Mouse (Mus musculus) heart, embryonic 16.5 days (tissue): ENCODE measurements around the gene Gm8773. TPM values are rescaled to one million over a fixed set of nuclear protein-coding genes. Genes with fewer than 3 reads are reported as not detected.

Experiments used
- ATAC-seq: fragments of 200-750 bp; cut with Nextera tagmentation; replicated peaks from 2 replicates; pipeline ENCODE4 v1.8.0; 2017; ENCODE audit warnings: moderate number of reproducible peaks; ENCODE audit not compliant: insufficient read depth, low FRiP score; ENCODE audit errors: extremely low read depth
- H3K27ac ChIP-seq: fragments of 300-500 bp; sonication (generic); 2 replicates; pipeline ENCODE4 v1.5.1; 2014; ENCODE audit warnings: mild to moderate bottlenecking, low read length, control low read depth, moderate library complexity
- H3K27me3 ChIP-seq: fragments of 300-500 bp; sonication (generic); 2 replicates; pipeline ENCODE4 v1.6.1; 2014; ENCODE audit warnings: low read length, mixed read lengths; ENCODE audit not compliant: control insufficient read depth, insufficient read depth
- H3K36me3 ChIP-seq: fragments of 300-500 bp; sonication (generic); 2 replicates; pipeline ENCODE4 v1.6.1; 2014; ENCODE audit not compliant: control insufficient read depth, insufficient read depth
- H3K4me1 ChIP-seq: fragments of 300-500 bp; sonication (generic); 2 replicates; pipeline ENCODE4 v1.6.1; 2014; ENCODE audit warnings: low read length, mixed read lengths; ENCODE audit not compliant: control insufficient read depth, insufficient read depth
- H3K4me2 ChIP-seq: fragments of 300-500 bp; sonication (generic); 2 replicates; pipeline ENCODE4 v1.6.1; 2014; ENCODE audit warnings: low read depth, mild to moderate bottlenecking, control low read depth, low read length
- H3K4me3 ChIP-seq: fragments of 300-500 bp; sonication (generic); 2 replicates; pipeline ENCODE4 v1.5.1; 2014; ENCODE audit warnings: mild to moderate bottlenecking, control low read depth, low read length
- H3K9ac ChIP-seq: fragments of 300-500 bp; sonication (generic); 2 replicates; pipeline ENCODE4 v1.6.1; 2014; ENCODE audit warnings: low read length, control low read depth
- H3K9me3 ChIP-seq: fragments of 300-500 bp; sonication (generic); replicated peaks from 2 replicates; pipeline ENCODE4 v1.6.1; 2016; ENCODE audit warnings: low read length; ENCODE audit not compliant: control insufficient read depth
- WGBS: fragments of 180-500 bp; shearing (Covaris S2); extraction: QIAGEN DNeasy Blood & Tissue Kit; methylation state at CpG from one replicate; pipeline ENCODE4 v1.1.7; 2014; 5-methylcytosine and 5-hydroxymethylcytosine counted together
- polyA plus RNA-seq: library from polyadenylated mRNA; unstranded; fragments of >200 nt; fragmentation: Nextera tagmentation; extraction: Ambion mirVana; gene quantifications from 2 replicates; pipeline ENCODE4 v1.2.1, GENCODE M21; 2015

The Gm8773 gene
- 0.54 and 0.70 TPM in 2 replicates for polyA plus RNA-seq

DNA sequence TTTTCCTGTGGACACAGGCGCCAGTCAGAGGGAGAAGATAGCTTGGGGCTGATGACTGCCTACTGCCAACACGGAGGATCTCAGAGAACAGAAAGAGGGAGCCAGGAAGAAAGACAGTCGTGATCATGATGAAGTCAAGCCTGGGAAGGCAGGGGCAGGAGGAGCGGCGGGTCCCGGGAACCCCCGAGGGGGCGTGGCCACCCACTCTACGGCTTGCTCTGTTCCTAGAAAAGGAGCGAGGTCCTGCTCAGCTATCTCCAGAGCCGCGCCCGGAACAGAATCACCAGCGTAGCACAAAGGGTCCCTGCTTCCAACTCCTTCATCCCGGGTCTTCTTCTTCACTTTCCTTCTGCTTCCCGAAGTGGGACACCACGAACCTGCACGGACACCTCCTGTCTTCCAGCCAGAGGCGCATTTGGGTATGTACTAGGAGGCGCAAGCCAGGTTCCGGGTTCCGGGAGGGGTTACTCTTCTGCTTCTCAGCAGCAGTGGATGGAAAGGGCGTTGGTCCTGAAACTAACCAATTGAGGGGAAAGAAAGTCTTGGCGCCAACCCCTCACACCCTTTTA is at the start of gene Gm8773:
Gene Gm8773 (plus strand): TSS at position 51 of the 569 bp plus-strand sequence.
- no peaks in the 10 kb centered on the region for H3K9me3 ChIP-seq
- under 1% methylated on average over 24 of the region's 24 CpGs for WGBS
- H3K4me1 ChIP-seq: 0 out of 2 replicates have a peak, but pooled peaks cover 2% of the 10 kb centered on the region
- no peaks in the 10 kb centered on the region for H3K36me3 ChIP-seq
- peak within 1 kb of the TSS; percentile 69 for H3K4me3 ChIP-seq
- H3K4me2 ChIP-seq: peak within 1 kb of the TSS; percentile 97
- H3K27me3 ChIP-seq: peaks cover 5% of the 10 kb centered on the region
- H3K27ac ChIP-seq: no peak within 1 kb of the TSS
- H3K9ac ChIP-seq: peak within 1 kb of the TSS; percentile 67
- no peak; the same call in 1 of the 2 replicates for ATAC-seq

DNA sequence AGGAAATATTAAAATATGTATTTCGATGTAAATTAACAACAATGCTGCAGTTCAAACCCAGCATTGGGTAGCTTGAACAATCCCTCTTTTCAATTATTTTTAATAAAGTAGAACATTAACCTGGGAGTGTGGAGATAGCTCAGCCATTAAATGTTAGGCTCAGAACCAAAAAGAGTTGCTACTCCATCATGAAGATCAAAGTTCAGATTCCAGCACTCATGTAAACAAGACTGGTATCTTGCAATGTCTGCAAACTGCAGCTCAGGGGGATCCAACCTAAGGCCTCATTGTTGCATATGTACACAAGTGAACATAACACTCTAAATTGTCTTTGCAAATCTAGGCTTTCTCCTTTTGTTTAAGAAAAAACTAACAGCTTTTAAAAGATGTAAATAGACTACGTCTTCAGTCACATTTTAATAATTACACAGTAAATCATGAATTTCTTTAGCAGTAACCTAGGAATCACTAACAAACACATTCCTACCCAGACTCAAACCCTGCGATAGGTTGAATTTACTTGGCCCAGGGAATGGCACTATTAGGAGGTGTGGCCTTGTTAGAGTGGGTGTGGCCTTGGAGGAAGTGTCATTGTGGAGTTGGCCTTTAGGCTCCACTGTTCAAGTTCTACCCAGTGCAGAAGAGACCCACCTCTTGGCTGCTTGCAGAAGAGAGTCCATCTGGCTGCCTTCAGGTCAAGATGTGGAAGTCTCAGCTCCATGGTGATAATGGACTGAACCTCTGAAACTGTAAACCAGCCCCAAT is 39.8 kb upstream of the Gm8773 start:
- Histone ChIP-seq H3K27me3 (no peaks in the 10 kb centered on the region), H3K4me3 (no peak overlapping the region), H3K4me1 (no peaks in the 10 kb centered on the region), H3K4me2 (no peak overlapping the region), H3K27ac (no peak overlapping the region), H3K9ac (no peak overlapping the region), H3K36me3 (peaks cover 8% of the 10 kb centered on the region), H3K9me3 (0 out of 2 replicates have a peak, but pooled peaks cover 3% of the 10 kb centered on the region)
- WGBS: 94% methylated on average over 3 of the region's 3 CpGs
- no peak for ATAC-seq

DNA sequence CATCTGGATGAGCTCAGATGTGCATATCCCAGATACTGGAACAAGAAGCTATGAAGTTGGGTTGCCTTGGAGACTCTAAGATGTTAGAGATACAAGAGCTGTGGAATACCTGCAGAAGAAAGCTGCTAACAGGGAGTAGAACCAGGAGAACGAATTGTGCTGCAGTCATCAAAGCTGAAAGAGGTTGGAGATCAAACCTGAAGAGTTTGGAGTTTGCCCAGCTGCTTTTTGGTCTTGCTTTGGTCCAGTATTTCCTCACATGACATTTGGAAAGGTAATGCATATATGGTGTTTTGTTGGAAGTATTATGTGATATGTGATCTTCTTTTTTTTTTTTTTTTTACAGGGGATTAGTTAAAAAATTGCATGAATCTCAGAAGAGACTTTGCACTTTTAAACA is 37.5 kb upstream of the Gm8773 start:
- Histone ChIP-seq H3K4me3 (no peak overlapping the region), H3K27ac (no peak overlapping the region), H3K4me2 (no peak overlapping the region), H3K4me1 (no peaks in the 10 kb centered on the region), H3K9me3 (0 out of 2 replicates have a peak, but pooled peaks cover 3% of the 10 kb centered on the region), H3K9ac (no peak overlapping the region), H3K36me3 (peaks cover 10% of the 10 kb centered on the region), H3K27me3 (no peaks in the 10 kb centered on the region)
- 82% methylated on average over 1 of the region's 1 CpGs for WGBS
- ATAC-seq: no peak

DNA sequence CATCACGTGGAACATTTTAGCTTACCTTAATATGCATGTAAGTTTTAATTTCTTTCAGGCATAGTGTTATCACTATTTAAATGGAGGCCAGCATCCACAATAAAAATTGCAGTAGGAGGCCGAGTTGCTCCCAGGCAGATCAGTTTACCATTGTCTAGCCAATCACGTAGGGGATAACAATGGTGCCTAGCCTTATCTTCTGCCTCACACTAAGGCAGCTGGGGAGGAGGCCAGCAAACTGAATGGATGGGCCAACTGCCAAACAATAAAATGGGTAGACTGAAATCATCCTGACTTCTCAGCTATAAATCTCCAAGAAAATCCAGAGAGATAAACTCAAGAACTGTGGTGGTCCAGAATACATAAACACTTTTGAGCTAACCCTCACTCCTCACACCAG is 33.8 kb upstream of the Gm8773 start:
- Histone ChIP-seq H3K4me1 (no peaks in the 10 kb centered on the region), H3K27me3 (no peaks in the 10 kb centered on the region), H3K4me3 (no peak overlapping the region), H3K4me2 (no peak overlapping the region), H3K9ac (no peak overlapping the region), H3K9me3 (0 out of 2 replicates have a peak, but pooled peaks cover 3% of the 10 kb centered on the region), H3K27ac (no peak overlapping the region), H3K36me3 (peaks cover 34% of the 10 kb centered on the region)
- WGBS: 68% methylated on average over 3 of the region's 3 CpGs
- no peak for ATAC-seq

DNA sequence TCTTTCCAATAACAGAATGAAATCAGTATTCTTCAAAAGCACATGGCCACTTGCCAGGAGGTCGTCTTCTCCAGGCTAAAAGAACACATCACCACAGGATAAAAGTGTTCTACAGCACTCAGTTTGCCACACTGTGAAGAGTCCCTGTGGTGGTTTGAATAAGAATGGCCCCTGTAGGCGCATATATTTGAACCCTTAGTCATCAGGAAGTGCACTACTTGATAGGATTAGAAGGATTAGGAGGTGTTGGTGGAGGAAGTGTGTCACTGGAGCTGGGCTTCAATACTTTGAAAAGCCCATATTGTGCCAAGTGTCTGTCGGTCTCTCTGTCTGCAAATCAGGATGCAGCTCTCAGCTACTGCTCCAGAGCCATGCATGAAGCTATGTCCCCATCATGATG is 33.2 kb upstream of the Gm8773 start:
- no peak overlapping the region for H3K4me2 ChIP-seq
- no peak for ATAC-seq
- 48% methylated on average over 3 of the region's 3 CpGs for WGBS
- H3K9ac ChIP-seq: no peak overlapping the region
- no peaks in the 10 kb centered on the region for H3K27me3 ChIP-seq
- 0 out of 2 replicates have a peak, but pooled peaks cover 3% of the 10 kb centered on the region for H3K9me3 ChIP-seq
- no peak overlapping the region for H3K27ac ChIP-seq
- H3K4me1 ChIP-seq: no peaks in the 10 kb centered on the region
- H3K4me3 ChIP-seq: no peak overlapping the region
- H3K36me3 ChIP-seq: peaks cover 34% of the 10 kb centered on the region

DNA sequence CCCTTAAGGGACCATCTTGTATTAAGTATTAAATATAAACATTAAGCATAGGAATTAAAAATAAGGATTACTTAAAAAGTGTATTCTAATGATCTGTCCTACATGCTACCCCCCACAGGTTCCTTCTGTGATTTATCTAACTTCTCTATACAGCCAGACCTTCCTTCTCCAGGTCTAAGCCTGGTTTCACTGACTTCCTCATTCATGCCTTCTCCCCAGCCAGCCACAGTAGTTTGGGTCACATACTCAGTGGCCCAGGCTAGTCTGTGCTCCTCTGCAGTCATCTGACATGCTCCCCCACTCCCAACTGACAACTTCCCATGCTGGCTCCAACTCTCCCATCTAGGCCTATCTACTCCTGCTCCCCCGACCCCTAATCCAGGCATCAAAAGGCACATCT is 22.5 kb upstream of the Gm8773 start:
- Histone ChIP-seq H3K4me3 (no peak overlapping the region), H3K4me2 (no peak overlapping the region), H3K27me3 (no peaks in the 10 kb centered on the region), H3K4me1 (no peaks in the 10 kb centered on the region), H3K9ac (no peak overlapping the region), H3K27ac (no peak overlapping the region), H3K9me3 (no peaks in the 10 kb centered on the region), H3K36me3 (peaks cover 37% of the 10 kb centered on the region)
- ATAC-seq: no peak
- 88% methylated on average over 1 of the region's 1 CpGs for WGBS

DNA sequence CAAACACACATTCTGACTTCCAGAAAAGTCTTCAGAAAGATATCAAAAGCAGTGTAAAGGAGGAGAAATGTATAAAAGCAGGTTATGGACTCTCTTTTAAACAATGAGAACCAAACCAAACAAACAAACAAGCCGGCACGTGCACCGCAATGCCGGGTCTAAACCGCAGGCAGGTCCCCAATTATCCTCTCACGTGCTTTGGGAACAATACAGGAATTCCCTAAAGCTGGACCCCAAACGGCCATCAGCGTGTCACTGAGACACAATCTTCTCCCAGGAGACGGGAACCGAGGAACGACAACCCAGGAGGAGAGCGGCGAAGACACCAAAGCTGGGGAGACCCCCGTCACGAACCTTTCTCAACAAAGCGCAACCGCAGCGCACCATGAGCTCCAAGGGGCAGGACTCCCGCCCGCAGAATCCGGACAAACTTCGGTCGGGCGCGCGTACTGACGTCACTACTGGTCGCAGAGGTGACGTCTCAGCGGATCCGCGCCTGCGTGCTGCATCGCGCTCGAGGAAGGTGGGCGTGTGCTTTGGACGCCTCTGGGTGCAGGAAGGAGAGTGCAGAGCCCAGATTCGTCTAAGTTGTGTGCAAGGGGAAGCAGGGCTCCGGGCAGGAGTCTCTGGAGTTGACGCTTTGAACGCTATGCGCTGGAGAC is 14.4 kb upstream of the Gm8773 start, which contains the start of gene Gtpbp10:
Gene Gtpbp10 (minus strand): TSS at position 460 of the 662 bp plus-strand sequence.
- peak; percentile 99 for ATAC-seq
- under 1% methylated on average over 43 of the region's 43 CpGs for WGBS
- no peaks in the 10 kb centered on the region for H3K27me3 ChIP-seq
- peaks cover 12% of the 10 kb centered on the region for H3K4me1 ChIP-seq
- H3K36me3 ChIP-seq: peaks cover 11% of the 10 kb centered on the region
- peak within 1 kb of the TSS; percentile 82 for H3K27ac ChIP-seq
- peak within 1 kb of the TSS; percentile 91 for H3K9ac ChIP-seq
- peak within 1 kb of the TSS; percentile 87 for H3K4me2 ChIP-seq
- no peaks in the 10 kb centered on the region for H3K9me3 ChIP-seq
- H3K4me3 ChIP-seq: peak within 1 kb of the TSS; percentile 77

DNA sequence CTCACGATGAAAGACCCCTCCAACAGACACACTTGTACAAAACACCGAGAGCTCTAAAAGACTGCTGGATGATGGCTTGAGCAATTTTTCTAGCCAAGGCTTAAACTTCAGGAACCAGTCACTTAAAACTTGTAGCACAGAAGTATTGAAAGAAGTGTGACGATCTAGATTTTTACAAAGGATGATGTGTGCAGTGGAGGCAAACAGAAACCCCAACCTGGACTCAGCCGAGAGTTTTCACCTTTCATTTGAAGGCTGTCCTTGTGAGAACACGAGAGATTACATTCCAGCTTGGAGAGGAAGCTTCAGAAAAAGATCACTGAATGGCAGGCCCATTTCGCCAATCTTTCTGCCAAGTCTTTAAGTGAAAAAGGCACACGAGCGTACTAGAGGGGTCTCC is 13.8 kb upstream of the Gm8773 start:
- H3K4me2 ChIP-seq: peak overlapping the region; percentile 87
- WGBS: 33% methylated on average over 8 of the region's 8 CpGs

More for the DNA sequence above, 13.8 kb upstream of the Gm8773 start:
- ATAC-seq: no peak
- Histone ChIP-seq H3K36me3 (peaks cover 5% of the 10 kb centered on the region; the same call in 1 of the 2 replicates), H3K27me3 (no peaks in the 10 kb centered on the region), H3K9me3 (no peaks in the 10 kb centered on the region), H3K9ac (peak overlapping the region; percentile 91), H3K27ac (peak overlapping the region; percentile 82), H3K4me1 (peaks cover 12% of the 10 kb centered on the region), H3K4me3 (peak overlapping the region; percentile 77)
